Mouse (Mus musculus) gastrocnemius, adult 2 months (tissue): ENCODE measurements around the gene Pomc. TPM values are rescaled to one million over a fixed set of nuclear protein-coding genes. Genes with fewer than 3 reads are reported as not detected.
"Not testable (repeated sequence)": the region's sequence is repeated elsewhere in the genome, so short reads cannot be mapped to it uniquely, and the experiment has no call there.

Experiments used
- DNase-seq: peaks from one replicate; pipeline ENCODE4 v3.0.0; 2022
- H3K27ac ChIP-seq: fragments of 200-600 bp; 2 replicates; pipeline ENCODE4 v1.8.1; 2022; ENCODE audit warnings: mild to moderate bottlenecking
- H3K4me3 ChIP-seq: fragments of 200-600 bp; 2 replicates; pipeline ENCODE4 v1.8.1; 2022; ENCODE audit warnings: mild to moderate bottlenecking, moderate library complexity
- CTCF ChIP-seq: fragments of 200-600 bp; IDR thresholded peaks from 2 replicates; pipeline ENCODE4 v1.8.1; 2022; ENCODE audit warnings: antibody characterized with exemption, mild to moderate bottlenecking, moderate library complexity
- intact Hi-C: fragments of 180-260 bp; cut with DNase I; formaldehyde crosslinking; loops from one replicate; pipeline ENCODE4 v1.15.1; 2025
- long read RNA-seq, 2 experiments: library from polyadenylated mRNA; stranded (forward); transcript quantifications; one replicate each; pipeline ENCODE4 v2.0.0; 2021
- total RNA-seq, 2 experiments: library from RNA; stranded (reverse); gene quantifications; 2 replicates each; pipeline ENCODE4 v1.2.3; 2021

Pomc gene
- total RNA-seq: not detected
- long read RNA-seq, experiment 1: 0 reads
- long read RNA-seq, experiment 2: 0 reads

DNA sequence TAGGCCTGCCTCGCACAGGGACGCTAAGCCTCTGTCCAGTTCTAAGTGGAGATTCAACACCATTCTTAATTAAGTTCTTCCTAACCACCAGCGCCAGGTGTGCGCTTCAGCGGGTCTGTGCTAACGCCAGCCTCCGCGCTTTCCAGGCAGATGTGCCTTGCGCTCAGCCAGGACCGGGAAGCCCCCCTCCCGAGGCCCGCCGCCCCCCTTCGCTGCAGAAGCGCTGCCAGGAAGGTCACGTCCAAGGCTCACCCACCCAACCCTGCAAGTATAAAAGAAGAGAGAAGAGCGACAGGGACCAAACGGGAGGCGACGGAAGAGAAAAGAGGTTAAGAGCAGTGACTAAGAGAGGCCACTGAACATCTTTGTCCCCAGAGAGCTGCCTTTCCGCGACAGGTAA is at the start of gene Pomc:
Gene Pomc, plus strand, starts transcription at position 301 of the 400 bp plus-strand sequence.
- TF ChIP-seq CTCF: no peak
- intact Hi-C loops: no loop called here
- Histone ChIP-seq H3K4me3 (no peak within 1 kb of the TSS), H3K27ac (no peak within 1 kb of the TSS)
- no peak for DNase-seq

GRCm38 (mm10) chr12:3905436-3905835 is 49.3 kb upstream of the Pomc start:
- Histone ChIP-seq H3K4me3 (no peak overlapping the region), H3K27ac (no peak overlapping the region)
- intact Hi-C loops: no loop called here
- no peak for DNase-seq
- TF ChIP-seq CTCF: no peak

GRCm38 (mm10) chr12:3906308-3906707 is 48.4 kb upstream of the Pomc start:
- Histone ChIP-seq H3K27ac (no peak overlapping the region), H3K4me3 (no peak overlapping the region)
- intact Hi-C loops: no loop called here
- DNase-seq: no peak
- no peak for TF ChIP-seq CTCF

- no peak for DNase-seq
- Histone ChIP-seq H3K4me3 (no peak overlapping the region), H3K27ac (no peak overlapping the region)
- TF ChIP-seq CTCF: no peak
- intact Hi-C loops: no loop called here
These were observed 47.7 kb upstream of the Pomc start for GRCm38 (mm10) chr12:3907008-3907407.

GRCm38 (mm10) chr12:3907418-3907817 is 47.3 kb upstream of the Pomc start:
- DNase-seq: no peak
- Histone ChIP-seq H3K27ac (no peak overlapping the region), H3K4me3 (no peak overlapping the region)
- TF ChIP-seq CTCF: no peak
- intact Hi-C loops: no loop called here

DNA sequence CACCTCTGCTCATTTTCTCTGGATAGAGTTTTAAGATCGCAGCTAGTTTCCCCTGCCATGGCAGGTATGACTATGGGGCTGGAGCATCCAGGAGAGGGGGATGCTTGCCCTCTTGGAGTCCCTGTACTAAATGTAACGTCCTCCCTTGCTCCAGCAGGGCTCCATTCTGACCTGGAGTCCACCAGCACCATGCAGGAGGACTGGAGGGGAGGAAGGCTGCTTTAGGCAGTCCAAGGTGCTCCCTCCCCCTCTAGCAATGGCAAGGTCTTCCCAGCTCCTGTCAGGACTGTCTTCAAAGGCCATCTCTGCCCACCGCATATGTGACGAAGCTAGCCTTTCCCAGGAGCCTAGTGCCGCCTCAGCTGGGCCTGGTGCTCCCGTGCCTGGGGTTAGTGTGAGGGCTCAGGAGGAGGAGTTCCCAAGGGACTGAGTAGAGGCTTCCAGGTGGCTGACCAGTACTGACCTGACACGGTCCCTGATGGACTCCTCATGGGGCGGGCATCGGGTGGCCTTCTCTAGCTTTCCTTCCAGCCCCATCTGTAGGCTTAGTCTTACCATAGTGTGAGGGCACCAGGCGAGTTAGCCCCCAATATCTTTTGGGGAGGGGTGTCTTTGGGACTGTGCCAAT is 44.2 kb upstream of the Pomc start:
- H3K4me3 ChIP-seq: no peak overlapping the region
- no peak for TF ChIP-seq CTCF
- H3K27ac ChIP-seq: no peak overlapping the region
- intact Hi-C loops: no loop called here
- peak; percentile 25 for DNase-seq

- no peak overlapping the region for H3K27ac ChIP-seq
- no peak for DNase-seq
- H3K4me3 ChIP-seq: no peak overlapping the region
- no peak for TF ChIP-seq CTCF
- intact Hi-C loops: no loop called here
These were observed 42.9 kb upstream of the Pomc start for GRCm38 (mm10) chr12:3911831-3912348.

- DNase-seq: peak; percentile 35
- no peak overlapping the region for H3K27ac ChIP-seq
- H3K4me3 ChIP-seq: no peak overlapping the region
- no peak for TF ChIP-seq CTCF
- intact Hi-C loops: no loop called here
These were observed 38.9 kb upstream of the Pomc start for GRCm38 (mm10) chr12:3915852-3916251.

GRCm38 (mm10) chr12:3917668-3918341 is 36.9 kb upstream of the Pomc start:
- Histone ChIP-seq H3K4me3 (no peak overlapping the region), H3K27ac (no peak overlapping the region)
- no peak for TF ChIP-seq CTCF
- intact Hi-C loops: no loop called here
- DNase-seq: no peak

- DNase-seq: no peak
- no peak overlapping the region for H3K4me3 ChIP-seq
- intact Hi-C loops: no loop called here
- no peak for TF ChIP-seq CTCF
- no peak overlapping the region for H3K27ac ChIP-seq
These were observed 36.2 kb upstream of the Pomc start for GRCm38 (mm10) chr12:3918577-3918976.

- DNase-seq: no peak
- Histone ChIP-seq H3K4me3 (no peak overlapping the region), H3K27ac (no peak overlapping the region)
- no peak for TF ChIP-seq CTCF
- intact Hi-C loops: no loop called here
These were observed 35.3 kb upstream of the Pomc start for GRCm38 (mm10) chr12:3919423-3919822.

DNA sequence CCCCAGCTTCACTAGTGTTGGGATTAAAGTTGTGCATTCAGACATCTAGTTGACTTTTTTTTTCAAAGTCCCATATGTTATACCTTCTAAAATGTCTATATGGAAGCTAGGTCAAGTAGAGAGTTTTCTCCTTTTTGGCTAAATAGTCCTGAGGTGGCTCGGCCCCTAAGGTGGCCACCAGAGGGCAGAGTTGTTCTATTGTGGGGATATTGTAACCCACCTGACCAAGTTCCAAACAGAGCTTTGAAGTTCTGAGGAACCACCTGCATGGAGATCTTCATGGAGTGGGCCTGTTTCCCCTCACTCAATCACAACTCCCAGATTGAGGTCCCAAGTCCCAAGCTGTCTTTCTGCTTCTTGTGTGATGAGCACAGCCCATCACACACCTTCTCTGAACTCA is 28.6 kb upstream of the Pomc start:
- DNase-seq: peak; percentile 76
- TF ChIP-seq CTCF: peak; percentile 93
- no peak overlapping the region for H3K4me3 ChIP-seq
- intact Hi-C loops: loop anchor here (1.0 to 10.0 kb wide), 3 partner anchors 154 to 281 kb away; no protein-coding TSS in a partner anchor
- no peak overlapping the region for H3K27ac ChIP-seq

DNA sequence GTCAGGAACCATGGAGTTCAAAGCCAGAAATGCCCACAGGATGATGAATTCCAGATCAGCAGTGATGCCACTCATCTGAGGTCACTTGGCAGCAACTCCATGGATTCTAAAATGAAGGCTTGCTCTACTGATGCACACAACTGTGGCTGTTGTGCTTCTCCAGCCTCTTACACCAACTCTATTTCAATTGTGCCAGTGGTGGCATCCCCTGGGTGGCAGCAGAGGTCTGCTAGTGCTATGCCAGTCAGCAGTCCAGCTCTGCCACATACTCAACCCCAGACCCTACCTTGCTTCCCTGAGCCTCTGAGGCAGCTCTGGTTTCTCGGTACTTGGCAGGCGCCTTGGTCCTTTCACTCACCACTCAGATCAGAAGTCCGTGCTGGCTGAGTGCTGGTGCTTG is 25.9 kb upstream of the Pomc start:
- intact Hi-C loops: loop anchor here (2.0 to 10.0 kb wide), 3 partner anchors 54 to 278 kb away; no protein-coding TSS in a partner anchor
- peak; percentile 73 for DNase-seq
- Histone ChIP-seq H3K27ac (no peak overlapping the region), H3K4me3 (no peak overlapping the region)
- peak; percentile 59 for TF ChIP-seq CTCF

DNA sequence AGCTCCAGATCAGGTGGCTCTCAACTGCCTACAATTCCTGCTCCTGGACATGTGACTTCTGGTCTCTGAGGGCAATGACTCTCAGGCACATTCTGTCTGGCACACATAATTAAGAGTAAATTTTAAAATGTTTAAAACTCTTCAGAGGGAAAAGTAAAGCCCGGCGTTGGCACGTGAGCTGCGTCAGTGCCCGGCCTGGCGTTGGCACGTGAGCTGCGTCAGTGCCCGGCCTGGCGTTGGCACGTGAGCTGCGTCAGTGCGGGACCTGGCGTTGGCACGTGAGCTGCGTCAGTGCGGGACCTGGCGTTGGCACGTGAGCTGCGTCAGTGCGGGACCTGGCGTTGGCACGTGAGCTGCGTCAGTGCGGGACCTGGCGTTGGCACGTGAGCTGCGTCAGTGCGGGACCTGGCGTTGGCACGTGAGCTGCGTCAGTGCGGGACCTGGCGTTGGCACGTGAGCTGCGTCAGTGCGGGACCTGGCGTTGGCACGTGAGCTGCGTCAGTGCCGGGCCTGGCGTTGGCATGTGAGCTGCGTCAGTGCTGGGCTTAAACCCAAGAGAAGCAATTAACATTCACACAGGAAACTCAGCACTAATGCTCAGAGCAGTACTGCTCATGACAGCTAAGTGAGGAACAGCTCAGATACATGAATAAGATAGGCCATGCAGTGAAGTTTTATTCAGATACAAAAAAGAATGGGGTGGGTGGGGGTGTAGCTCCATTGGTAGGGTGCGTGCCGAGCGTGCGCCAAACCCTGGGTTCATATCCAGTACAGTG is 24.5 kb upstream of the Pomc start:
- DNase-seq, H3K4me3 ChIP-seq, H3K27ac ChIP-seq, intact Hi-C loops: not testable (repeated sequence)
